Mouse (Mus musculus) myocyte (in vitro differentiated cells): Measurements from ENCODE around the gene Edil3. TPM values are rescaled to one million over a fixed set of nuclear protein-coding genes. Genes with fewer than 3 reads are reported as not detected.

ENCODE experiments used
- H3K27me3 ChIP-seq: one replicate; pipeline ENCODE4 v1.6.1; 2011; ENCODE audit not compliant: control insufficient read depth, insufficient read depth, insufficient read length
- H3K36me3 ChIP-seq: one replicate; pipeline ENCODE4 v1.6.1; 2011; ENCODE audit not compliant: control insufficient read depth, insufficient read depth
- H3K4me2 ChIP-seq: one replicate; pipeline ENCODE4 v1.6.1; 2011; ENCODE audit warnings: low read depth, control low read depth
- H3K4me3 ChIP-seq: one replicate; pipeline ENCODE4 v1.5.1; 2011; ENCODE audit warnings: mild to moderate bottlenecking, control low read depth, moderate library complexity
- H3K79me2 ChIP-seq: one replicate; pipeline ENCODE4 v1.6.1; 2011; ENCODE audit not compliant: control insufficient read depth, insufficient read depth
- H3ac ChIP-seq: one replicate; pipeline ENCODE4 v1.6.1; 2011; ENCODE audit not compliant: control insufficient read depth, insufficient read length
- CEBPB ChIP-seq: IDR thresholded peaks from 2 replicates; pipeline ENCODE4 v1.6.1; 2011; ENCODE audit warnings: mild to moderate bottlenecking, moderate library complexity; ENCODE audit not compliant: poor library complexity, insufficient read depth, severe bottlenecking
- E2F4 ChIP-seq: IDR thresholded peaks from one replicate; pipeline ENCODE4 v1.6.1; 2011; ENCODE audit warnings: mild to moderate bottlenecking, control low read depth, moderate library complexity; ENCODE audit not compliant: insufficient read depth
- MAX ChIP-seq: IDR thresholded peaks from one replicate; pipeline ENCODE4 v1.6.1; 2011; ENCODE audit warnings: low read depth, mild to moderate bottlenecking, control low read depth
- MYOD1 ChIP-seq, 3 experiments: IDR thresholded peaks; one replicate each; pipeline ENCODE4 v1.6.1; 2011; ENCODE audit warnings: control low read depth in 2 of 3, low read depth in 2 of 3, mild to moderate bottlenecking in 2 of 3, moderate library complexity in 1 of 3; ENCODE audit not compliant: insufficient read length in 2 of 3, control insufficient read depth in 1 of 3
- MYOG ChIP-seq, 3 experiments: IDR thresholded peaks; one replicate each; pipeline ENCODE4 v1.6.1; 2011; ENCODE audit warnings: control low read depth in 2 of 3, low read depth in 2 of 3, mild to moderate bottlenecking in 2 of 3; ENCODE audit not compliant: insufficient read length in 2 of 3, control insufficient read depth in 1 of 3, insufficient read depth in 1 of 3
- POLR2A ChIP-seq: IDR thresholded peaks from one replicate; pipeline ENCODE4 v1.6.1; 2011; ENCODE audit warnings: low read depth, mild to moderate bottlenecking, control low read depth, moderate library complexity; ENCODE audit not compliant: insufficient read length
- POLR2AphosphoS2 ChIP-seq: IDR thresholded peaks from one replicate; pipeline ENCODE4 v1.6.1; 2011; ENCODE audit warnings: low read depth, control low read depth; ENCODE audit not compliant: insufficient read length
- REST ChIP-seq: IDR thresholded peaks from one replicate; pipeline ENCODE4 v1.6.1; 2011; ENCODE audit warnings: mild to moderate bottlenecking, control low read depth, moderate library complexity; ENCODE audit not compliant: insufficient read depth, insufficient read length
- SRF ChIP-seq: IDR thresholded peaks from one replicate; pipeline ENCODE4 v1.6.1; 2011; ENCODE audit warnings: low read depth; ENCODE audit not compliant: control insufficient read depth, insufficient read length
- TCF12 ChIP-seq: IDR thresholded peaks from one replicate; pipeline ENCODE4 v1.6.1; 2011; ENCODE audit warnings: mild to moderate bottlenecking, control low read depth; ENCODE audit not compliant: poor library complexity, insufficient read depth, severe bottlenecking
- TCF3 ChIP-seq: IDR thresholded peaks from one replicate; pipeline ENCODE4 v1.6.1; 2011; ENCODE audit warnings: low read depth, control low read depth; ENCODE audit not compliant: insufficient read length
- USF1 ChIP-seq: IDR thresholded peaks from one replicate; pipeline ENCODE4 v1.6.1; 2011; ENCODE audit warnings: low read depth, mild to moderate bottlenecking, control low read depth, moderate library complexity
- polyA plus RNA-seq: library from polyadenylated mRNA; unstranded; fragments of >200 nt; fragmentation: generic; extraction: Trizol; gene quantifications from one replicate; pipeline ENCODE4 v1.2.1, GENCODE M21; 2012; ENCODE audit warnings: missing spikeins

The Edil3 gene
- polyA plus RNA-seq, 1 experiment, result 7.4 TPM

DNA sequence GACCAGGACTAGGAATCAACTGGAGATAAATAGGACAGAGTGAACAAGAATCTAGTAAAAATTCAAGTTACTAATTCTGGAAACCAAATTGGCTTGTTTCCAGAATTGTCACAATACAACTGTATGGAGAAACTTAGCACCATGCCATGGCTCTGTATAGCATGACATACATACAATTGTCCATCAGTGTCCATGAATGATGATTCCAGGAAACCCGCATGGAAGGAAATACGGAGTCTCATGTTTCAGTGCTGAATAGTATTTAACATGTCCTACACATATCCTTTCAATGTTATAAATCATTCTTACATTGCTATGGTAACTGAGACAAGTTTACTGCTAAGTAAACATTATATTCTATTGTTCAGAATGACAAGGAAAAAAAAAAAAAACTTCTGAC is 58.7 kb downstream of the Edil3 start:
- no peaks in the 10 kb centered on the region for H3K79me2 ChIP-seq
- H3K27me3 ChIP-seq, result no peaks in the 10 kb centered on the region
- H3K4me3 ChIP-seq, result no peak overlapping the region
- no peak overlapping the region for H3ac ChIP-seq
- H3K36me3 ChIP-seq, result no peaks in the 10 kb centered on the region
- no peak overlapping the region for H3K4me2 ChIP-seq
- TF ChIP-seq REST (no peak), MAX (no peak), POLR2A (no peak), POLR2AphosphoS2 (no peak), USF1 (no peak), CEBPB (no peak), MYOG (IDR thresholded peaks at IDR 0.05; ENCODE audit: control insufficient read depth in 1 of 3, insufficient read depth in 1 of 3, insufficient read length in 2 of 3, low read depth in 2 of 3) (no peak), E2F4 (no peak), SRF (no peak), MYOD1 (IDR thresholded peaks at IDR 0.05; ENCODE audit: control insufficient read depth in 1 of 3, insufficient read length in 2 of 3, low read depth in 2 of 3) (no peak), TCF3 (no peak)

DNA sequence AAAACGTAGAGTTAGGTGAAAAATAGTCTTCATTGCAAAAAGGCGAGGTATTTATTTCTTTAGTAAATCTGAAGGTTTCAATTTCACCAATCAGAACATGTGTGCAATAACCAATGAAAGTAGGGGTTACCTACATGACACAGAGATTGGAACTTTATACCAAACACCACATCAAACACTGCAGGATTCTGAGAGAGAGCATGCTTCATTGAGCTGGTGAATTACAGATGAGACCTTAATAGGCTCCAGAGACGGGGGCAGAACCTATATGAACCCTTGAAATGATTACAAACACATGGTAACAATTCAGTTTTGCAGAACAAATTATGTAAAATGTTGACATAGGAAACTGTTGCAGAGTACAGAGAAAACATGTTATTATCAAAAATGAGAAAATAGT is 69.5 kb downstream of the Edil3 start:
- Histone ChIP-seq H3K27me3 (no peaks in the 10 kb centered on the region), H3K36me3 (no peaks in the 10 kb centered on the region), H3ac (no peak overlapping the region), H3K4me3 (no peak overlapping the region), H3K79me2 (no peaks in the 10 kb centered on the region), H3K4me2 (no peak overlapping the region)
- no peak for TF ChIP-seq TCF12
- no peak for TF ChIP-seq SRF
- TF ChIP-seq E2F4, result no peak
- TF ChIP-seq REST, result no peak
- TF ChIP-seq MAX, result no peak
- TF ChIP-seq MYOD1 (IDR thresholded peaks at IDR 0.05; ENCODE audit: control insufficient read depth in 1 of 3, insufficient read length in 2 of 3, low read depth in 2 of 3), result no peak
- TF ChIP-seq USF1, result no peak
- no peak for TF ChIP-seq MYOG (IDR thresholded peaks at IDR 0.05; ENCODE audit: control insufficient read depth in 1 of 3, insufficient read depth in 1 of 3, insufficient read length in 2 of 3, low read depth in 2 of 3)
- no peak for TF ChIP-seq TCF3

DNA sequence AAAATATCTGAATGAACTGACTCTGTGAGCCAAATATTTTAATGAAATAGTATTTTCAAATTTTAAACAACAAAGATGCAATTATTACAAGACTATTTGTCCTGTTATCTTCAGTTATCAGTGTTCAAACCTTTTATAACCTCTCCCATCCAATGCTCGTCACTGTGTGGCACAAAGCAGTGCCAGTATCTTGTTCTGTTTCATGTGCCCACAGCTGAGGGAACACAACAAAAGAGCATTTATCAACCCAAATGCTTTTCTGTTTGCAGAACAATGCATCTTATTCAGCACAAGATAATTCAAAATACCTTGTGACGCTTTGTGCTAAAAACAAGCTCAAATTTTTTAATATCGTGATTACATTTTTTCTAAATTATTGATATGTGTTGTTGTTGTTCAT is 78.8 kb downstream of the Edil3 start:
- no peaks in the 10 kb centered on the region for H3K27me3 ChIP-seq
- no peaks in the 10 kb centered on the region for H3K79me2 ChIP-seq
- no peak overlapping the region for H3ac ChIP-seq
- H3K4me2 ChIP-seq, result no peak overlapping the region
- H3K4me3 ChIP-seq, result no peak overlapping the region
- H3K36me3 ChIP-seq, result no peaks in the 10 kb centered on the region
- TF ChIP-seq REST, result no peak
- no peak for TF ChIP-seq E2F4

DNA sequence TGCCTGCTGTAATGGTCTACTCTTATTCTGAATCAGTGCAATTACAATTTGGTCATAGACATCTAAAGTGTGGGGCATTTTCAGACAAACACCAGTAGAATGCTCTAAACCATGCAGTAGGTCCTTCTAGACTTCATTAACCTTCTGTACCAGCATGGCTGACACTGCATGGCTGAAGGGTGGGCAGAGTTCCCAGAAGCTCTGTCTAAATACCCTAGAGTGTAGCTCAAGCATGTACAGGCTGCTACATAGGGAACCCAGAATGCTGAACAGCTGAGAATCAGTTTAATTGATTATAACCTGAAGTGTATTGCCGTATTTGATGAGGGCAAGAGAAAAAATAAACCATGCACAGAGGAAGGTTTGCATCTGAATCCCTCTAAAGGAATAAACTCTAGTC is 86.1 kb downstream of the Edil3 start:
- Histone ChIP-seq H3K27me3 (no peaks in the 10 kb centered on the region), H3K36me3 (no peaks in the 10 kb centered on the region), H3K4me3 (no peak overlapping the region), H3K4me2 (no peak overlapping the region), H3ac (no peak overlapping the region), H3K79me2 (no peaks in the 10 kb centered on the region)
- no peak for TF ChIP-seq POLR2AphosphoS2
- TF ChIP-seq E2F4, result no peak
- TF ChIP-seq REST, result no peak
- TF ChIP-seq TCF12, result no peak
- TF ChIP-seq MYOD1 (IDR thresholded peaks at IDR 0.05; ENCODE audit: control insufficient read depth in 1 of 3, insufficient read length in 2 of 3, low read depth in 2 of 3), result no peak
- TF ChIP-seq CEBPB, result no peak
- TF ChIP-seq POLR2A, result no peak
- no peak for TF ChIP-seq SRF
- TF ChIP-seq MYOG (IDR thresholded peaks at IDR 0.05; ENCODE audit: control insufficient read depth in 1 of 3, insufficient read depth in 1 of 3, insufficient read length in 2 of 3, low read depth in 2 of 3), result no peak
- TF ChIP-seq TCF3, result no peak
- no peak for TF ChIP-seq MAX
- TF ChIP-seq USF1, result no peak

DNA sequence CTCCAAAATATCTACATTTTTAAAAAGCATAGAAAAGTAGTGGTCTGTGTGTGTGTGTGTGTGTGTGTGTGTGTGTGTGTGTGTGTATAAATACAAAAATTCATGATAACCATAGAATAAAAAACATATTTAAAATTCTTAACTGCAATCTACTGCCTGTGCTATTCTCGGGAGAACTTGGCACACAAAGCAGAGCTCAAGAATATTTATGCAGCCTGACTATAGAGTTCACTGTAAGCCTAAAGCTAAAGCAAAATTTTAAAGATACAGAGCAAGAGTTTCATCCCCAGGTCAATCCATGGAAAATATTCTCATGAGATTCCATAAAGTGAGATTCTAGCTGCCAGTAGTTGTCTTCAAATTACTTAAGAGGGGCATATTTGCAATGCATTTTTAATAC is 86.9 kb downstream of the Edil3 start:
- no peak overlapping the region for H3K4me2 ChIP-seq
- no peaks in the 10 kb centered on the region for H3K27me3 ChIP-seq
- no peaks in the 10 kb centered on the region for H3K79me2 ChIP-seq
- H3ac ChIP-seq, result no peak overlapping the region
- TF ChIP-seq MYOD1 (IDR thresholded peaks at IDR 0.05; ENCODE audit: control insufficient read depth in 1 of 3, insufficient read length in 2 of 3, low read depth in 2 of 3), result no peak
- TF ChIP-seq TCF3, result no peak
- TF ChIP-seq USF1, result no peak
- TF ChIP-seq SRF, result no peak
- no peak for TF ChIP-seq REST
- TF ChIP-seq MAX, result no peak
- TF ChIP-seq E2F4, result no peak
- TF ChIP-seq TCF12, result no peak
- TF ChIP-seq POLR2A, result no peak
- no peak for TF ChIP-seq POLR2AphosphoS2
- no peak for TF ChIP-seq MYOG (IDR thresholded peaks at IDR 0.05; ENCODE audit: control insufficient read depth in 1 of 3, insufficient read depth in 1 of 3, insufficient read length in 2 of 3, low read depth in 2 of 3)
- TF ChIP-seq CEBPB, result no peak
- H3K4me3 ChIP-seq, result no peak overlapping the region
- H3K36me3 ChIP-seq, result no peaks in the 10 kb centered on the region
